Mouse (Mus musculus) cerebral cortex, adult 2 months (tissue): ENCODE measurements around the gene Trmt1.

Source experiments
- WGBS: fragments of 180-500 bp; shearing (Covaris S2); methylation state at CpG from one replicate; pipeline ENCODE4 v1.1.7; 2018; 5-methylcytosine and 5-hydroxymethylcytosine counted together

Gene Trmt1

DNA sequence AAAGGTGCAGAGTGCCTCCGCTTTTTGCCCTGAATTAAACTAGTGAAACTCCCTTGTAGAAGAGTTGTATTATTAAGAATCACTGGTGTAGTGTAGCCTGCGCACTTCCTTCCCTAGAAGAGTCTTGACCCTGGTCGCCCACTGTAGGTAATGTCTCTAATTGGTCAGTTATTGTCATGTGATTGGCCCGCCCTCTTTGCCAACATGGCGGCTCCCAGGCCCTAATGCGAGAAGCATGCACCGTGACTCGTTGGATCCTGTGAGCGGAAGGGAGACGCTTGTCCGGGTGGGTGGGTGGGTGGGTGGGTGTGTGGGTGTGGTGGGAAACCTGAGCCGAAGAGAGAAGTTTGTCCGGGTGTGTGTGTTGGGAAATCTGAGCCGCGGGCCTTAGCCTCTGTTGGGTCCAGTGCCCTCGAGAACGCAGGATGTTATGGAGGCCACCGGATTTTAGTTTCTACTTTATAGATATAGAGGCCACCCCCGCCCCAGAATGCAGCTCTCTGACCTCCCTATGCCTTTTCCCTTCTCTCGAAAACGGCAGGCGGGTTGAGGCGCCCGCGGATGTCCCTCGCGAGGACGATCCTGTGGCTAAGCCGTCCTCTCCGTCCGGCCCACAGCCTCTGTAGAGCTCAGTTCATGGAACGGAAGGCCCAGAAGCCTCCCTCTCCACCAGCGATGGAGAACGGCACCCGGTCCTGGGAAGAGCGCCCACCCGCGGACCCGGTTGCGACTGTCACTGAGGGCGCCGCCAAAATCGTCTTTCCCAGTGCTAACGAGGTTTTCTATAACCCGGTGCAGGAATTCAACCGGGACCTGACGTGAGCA is 3.2 kb downstream of the Trmt1 start:
- under 1% methylated on average over 47 of the region's 47 CpGs for WGBS

DNA sequence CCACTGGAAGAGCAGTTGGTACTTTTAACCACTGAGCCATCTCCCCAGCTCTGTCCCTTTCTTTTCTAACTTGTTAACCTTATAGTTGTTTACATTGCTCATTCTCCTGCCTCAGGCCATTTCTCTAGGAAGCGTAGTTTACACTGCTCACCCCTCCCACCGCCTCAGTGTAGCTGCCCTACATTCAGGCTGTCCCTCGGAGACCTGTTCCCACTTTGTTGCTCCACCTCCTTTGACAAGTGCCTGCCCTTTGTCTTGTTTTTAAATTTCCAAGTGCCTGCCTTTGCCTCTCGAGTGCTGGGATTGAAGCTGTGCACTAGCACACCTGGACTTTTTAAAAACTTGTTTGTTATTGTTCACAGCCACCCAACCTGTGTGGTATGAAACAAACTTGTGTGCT is 7.2 kb downstream of the Trmt1 start:
- WGBS: 70% methylated on average over 4 of the region's 4 CpGs

DNA sequence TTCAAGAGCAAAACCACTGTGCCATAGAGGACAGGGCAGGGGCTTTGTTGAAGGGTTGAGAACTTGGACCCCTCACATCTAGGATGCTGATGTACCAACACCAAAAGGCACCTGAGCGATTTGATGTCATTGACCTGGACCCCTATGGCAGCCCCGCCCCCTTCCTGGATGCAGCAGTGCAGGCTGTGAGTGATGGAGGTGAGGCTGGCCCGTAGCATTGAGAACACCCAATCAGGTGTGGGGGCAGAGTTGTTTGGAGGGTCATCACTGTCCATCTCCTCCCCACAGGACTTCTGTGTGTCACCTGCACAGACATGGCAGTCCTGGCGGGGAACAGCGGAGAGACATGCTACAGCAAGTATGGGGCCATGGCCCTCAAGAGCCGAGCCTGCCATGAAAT is 9.0 kb downstream of the Trmt1 start:
- 88% methylated on average over 6 of the region's 6 CpGs for WGBS

DNA sequence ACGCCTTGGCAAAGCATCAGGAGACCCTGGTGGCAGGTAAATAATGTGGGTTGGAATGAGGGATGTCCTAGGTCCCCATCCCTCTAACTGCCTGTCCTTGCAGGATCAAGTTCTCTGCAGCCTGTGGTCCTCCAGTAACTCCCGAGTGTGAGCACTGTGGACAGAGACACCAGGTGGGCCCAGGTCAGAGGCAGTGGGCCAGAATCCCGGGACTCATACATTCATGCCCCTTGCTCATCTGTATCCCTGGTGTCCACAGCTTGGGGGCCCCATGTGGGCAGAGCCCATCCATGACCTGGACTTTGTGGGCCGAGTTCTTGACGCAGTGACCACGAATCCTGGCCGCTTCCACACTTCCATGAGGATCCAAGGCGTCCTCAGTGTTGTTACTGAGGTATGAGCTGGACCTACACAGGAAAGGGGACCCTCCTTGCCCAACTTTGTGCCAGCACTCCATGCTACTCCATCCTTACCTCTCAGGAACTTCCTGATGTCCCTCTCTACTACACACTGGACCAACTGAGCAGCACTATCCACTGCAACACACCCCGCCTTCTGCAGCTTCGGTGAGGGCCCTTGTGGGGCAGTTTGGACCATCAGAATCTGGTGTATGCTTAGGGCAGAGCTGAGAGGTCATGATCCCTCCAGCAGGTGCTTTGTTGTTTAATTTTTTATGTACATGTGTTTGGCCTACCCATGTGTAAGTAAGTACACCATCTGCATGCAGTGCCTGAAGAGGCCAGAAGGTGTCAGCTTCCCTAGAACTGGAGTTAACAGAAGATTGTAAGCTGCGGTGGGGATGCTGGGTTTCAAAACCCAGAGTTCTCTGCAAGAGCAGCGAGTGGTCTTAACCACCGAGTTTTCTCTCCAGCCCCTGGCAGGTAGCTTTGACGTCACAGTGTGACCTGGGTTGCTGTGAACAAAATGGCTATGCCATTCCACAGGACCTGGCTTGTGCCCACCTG is 11.3 kb downstream of the Trmt1 start:
- WGBS: 79% methylated on average over 14 of the region's 14 CpGs

DNA sequence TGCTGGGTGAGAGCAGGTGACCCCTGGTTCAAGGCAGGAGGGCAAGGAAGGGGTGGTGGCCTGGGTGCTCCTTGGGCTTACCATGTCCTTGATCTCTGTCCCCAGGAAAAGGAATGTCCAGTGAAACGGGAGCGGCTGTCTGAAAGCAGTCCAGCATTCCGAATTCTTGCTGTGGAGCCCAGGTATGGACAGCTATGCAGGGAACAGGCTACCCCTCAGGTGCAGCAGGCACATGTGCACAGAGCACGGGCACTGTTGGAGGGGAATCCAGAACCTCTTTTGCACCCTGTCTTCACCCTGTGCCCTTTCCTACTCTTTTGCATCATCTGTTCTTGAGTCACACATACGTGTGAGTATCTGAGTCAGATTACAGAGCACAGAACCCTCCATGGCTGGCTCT is 12.2 kb downstream of the Trmt1 start:
- 85% methylated on average over 5 of the region's 5 CpGs for WGBS

DNA sequence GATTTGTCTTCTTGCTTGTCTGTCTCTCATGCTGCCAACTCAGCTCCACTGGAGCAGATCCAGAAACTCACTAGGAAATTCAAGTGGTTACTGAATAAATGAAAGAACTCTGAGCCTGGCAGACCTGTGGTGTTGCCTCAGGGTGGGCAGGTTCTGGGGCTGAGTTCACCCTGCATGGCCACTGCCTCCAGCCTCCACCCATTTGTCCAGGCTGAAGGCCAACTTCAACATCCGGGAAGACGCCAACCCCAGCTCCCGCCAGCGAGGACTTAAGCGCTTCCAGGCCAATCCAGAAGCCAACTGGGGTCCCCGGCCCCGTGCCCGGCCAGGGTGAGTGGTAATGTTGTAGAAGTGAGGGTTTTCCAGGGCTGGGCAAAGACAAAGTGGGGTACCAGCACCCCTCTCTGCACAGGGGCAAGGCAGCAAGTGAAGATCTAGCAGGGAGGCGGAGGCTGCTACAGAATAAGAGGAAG is 12.9 kb downstream of the Trmt1 start:
- WGBS: 38% methylated on average over 9 of the region's 9 CpGs

DNA sequence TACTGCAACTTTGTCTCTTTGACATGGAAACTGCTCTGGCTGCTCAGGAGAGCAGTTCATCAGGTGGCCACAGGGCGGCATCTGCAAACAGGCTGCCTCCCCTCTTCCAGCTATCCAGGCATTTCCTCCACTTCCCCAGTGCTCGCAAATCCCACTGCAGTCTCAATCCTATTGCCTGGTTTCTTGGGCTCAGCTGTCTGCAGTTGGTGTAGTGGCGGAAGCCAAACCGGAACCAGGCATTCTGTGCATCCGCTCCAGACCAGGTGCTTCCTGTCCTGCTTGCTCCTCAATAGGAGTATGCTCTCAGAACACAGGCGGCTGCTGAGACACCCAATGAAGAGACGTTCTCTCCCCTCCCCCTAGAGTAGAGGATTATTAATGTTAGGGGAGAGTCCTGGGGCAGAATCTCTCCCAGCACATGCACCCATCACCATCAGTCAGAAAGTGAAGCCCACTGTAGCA is 13.8 kb downstream of the Trmt1 start:
- WGBS: 23% methylated on average over 7 of the region's 7 CpGs

DNA sequence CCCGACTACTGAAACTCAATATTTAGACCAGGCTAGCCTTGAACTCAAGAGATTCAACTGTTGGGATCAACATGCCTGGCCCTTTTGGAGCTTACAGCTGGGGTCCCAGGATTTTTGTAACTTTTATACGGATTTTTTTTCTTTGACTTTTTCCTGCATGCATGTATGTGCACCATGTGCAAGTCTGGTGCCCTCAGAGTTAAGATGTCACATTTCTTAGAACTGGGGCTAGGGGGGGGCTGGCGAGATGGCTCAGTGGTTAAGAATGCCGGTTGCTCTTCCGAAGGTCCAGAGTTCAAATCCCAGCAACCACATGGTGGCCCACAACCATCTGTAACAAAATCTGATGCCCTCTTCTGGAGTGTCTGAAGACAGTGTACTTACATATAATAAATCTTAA is 14.4 kb downstream of the Trmt1 start:
- 60% methylated on average over 5 of the region's 5 CpGs for WGBS

DNA sequence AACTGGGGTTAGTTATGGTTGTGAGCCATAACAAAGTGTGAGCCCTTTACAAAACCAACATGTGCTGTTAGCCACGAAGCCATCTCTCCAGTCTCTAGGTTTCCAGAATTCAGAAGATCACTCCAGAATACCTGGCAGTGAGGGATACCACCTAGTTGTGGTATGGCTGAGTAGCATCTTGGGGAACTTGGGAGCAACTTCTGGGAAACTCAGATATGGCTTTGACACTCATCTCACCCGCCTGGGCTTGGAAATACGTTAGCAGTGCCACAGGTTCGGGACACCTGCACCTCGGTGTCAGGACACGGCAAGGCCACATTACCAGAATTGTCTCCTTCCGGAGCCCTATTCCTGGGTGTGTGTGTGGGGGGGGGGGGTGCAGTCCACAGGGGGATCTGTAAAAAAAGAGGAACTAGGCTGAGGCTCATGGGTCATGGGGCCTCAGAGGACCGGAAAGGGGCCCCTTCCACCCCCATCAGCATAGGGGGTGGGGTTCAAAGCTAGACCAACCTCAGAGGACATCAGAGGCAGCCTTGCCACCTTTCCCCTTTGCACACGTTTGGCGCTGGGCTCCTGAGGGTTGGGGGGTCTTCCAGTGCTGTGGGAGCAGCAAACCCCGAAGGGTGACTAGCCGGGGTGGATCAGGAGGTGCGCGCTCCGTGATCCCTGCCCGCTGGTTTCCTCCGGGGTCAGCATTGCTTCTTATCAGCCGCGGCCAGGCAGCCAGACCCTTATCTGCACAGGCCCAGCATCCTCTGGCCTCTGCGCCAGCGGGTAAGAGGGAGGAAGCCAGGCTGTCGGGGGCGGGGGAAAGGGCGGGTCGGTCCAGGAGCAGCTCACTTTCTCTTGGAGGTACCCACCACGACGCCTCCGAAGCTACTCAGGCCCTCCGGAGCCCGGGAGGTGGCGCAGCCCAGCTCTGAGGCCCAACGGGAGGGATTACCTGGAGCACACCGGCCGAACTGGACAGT is 15.1 kb downstream of the Trmt1 start, which contains the start of gene Lyl1:
Gene Lyl1 (plus strand): TSS at position 517 of the 971 bp plus-strand sequence.
- 29% methylated on average over 34 of the region's 34 CpGs for WGBS

DNA sequence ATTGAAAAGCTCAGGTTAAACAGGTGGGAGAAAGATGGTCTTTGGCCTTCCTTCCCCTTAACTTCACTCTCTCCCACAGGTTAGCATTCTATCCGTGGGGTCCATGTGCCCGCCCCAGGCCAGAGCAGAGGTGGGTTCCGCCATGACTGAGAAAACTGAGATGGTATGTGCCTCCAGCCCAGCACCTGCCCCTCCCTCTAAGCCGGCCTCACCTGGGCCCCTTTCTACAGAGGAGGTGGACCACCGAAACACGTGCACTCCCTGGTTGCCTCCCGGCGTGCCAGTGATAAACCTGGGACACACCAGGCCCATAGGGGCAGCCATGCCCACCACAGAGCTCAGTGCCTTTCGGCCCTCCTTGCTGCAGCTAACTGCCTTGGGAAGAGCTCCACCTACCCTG is 16.5 kb downstream of the Trmt1 start:
- 73% methylated on average over 9 of the region's 9 CpGs for WGBS

DNA sequence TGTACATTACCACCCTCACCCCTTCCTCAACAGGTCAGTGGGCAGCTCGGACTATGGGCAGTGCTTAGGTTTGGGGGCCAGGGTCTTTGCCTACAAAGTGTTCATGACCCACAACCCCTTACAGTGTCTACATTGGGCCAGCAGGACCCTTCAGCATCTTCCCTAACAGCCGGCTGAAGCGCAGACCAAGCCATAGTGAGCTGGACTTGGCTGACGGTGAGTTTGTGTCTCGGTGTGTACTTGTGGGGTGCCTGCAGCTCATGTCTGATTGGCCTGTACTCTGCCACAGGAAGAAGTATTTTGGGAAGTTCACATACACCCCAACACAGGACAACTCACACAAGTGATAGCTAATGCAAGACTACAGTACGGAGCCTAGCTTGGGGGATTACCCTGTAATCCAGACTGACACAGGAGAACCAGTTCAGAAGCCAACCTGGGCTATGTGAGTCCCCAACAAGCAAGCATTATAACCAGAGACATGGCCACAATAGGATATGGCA is 16.9 kb downstream of the Trmt1 start:
- 59% methylated on average over 6 of the region's 6 CpGs for WGBS

DNA sequence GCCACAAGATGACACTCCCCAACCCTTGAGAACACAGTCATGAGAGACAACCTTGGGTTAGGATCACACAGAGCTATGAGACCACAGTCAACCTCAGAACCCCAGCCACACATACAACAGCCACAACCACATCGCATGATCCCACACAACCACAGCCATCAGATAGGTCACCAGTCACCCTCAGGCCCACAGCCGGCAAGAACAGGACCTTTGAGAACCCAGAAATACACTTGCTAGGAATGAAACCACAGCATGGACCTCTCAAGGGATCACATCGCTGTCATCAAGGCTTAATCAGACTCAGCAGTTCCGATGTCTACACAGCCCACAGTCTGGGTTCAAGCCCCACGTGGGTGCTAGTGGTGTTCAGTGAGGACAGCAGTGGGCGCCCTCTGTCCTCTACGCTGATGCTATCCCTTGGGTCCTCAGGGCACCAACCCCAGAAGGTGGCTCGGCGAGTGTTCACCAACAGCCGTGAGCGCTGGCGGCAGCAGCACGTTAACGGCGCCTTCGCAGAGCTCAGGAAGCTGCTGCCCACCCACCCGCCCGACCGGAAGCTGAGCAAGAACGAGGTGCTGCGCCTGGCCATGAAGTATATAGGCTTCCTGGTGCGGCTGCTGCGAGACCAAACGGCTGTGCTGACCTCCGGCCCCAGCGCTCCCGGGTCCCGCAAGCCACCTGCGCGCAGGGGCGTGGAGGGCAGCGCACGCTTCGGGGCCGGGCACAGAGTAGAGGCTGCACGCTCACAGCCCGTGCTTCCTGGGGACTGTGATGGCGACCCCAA is 17.6 kb downstream of the Trmt1 start:
- 29% methylated on average over 38 of the region's 38 CpGs for WGBS

DNA sequence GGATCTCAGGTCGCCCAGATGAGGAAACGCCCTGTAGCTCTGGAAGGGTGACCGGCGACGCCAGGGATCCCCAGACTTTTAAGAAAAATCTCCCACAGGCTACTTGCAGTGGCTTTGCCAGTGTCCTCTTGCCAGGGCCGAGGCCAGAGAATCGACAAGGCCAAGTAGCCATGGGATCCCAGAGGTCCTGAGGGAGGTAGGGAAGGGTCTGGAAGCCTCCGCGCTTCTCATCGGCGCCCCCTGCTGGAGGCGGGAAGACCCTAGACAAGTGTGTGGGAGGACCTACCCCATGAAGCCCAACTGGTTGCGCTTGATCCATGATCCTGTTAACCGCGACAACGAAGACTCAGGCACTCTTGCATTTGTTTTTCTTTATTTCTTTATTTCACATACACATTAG is 18.2 kb downstream of the Trmt1 start:
- 18% methylated on average over 16 of the region's 16 CpGs for WGBS

DNA sequence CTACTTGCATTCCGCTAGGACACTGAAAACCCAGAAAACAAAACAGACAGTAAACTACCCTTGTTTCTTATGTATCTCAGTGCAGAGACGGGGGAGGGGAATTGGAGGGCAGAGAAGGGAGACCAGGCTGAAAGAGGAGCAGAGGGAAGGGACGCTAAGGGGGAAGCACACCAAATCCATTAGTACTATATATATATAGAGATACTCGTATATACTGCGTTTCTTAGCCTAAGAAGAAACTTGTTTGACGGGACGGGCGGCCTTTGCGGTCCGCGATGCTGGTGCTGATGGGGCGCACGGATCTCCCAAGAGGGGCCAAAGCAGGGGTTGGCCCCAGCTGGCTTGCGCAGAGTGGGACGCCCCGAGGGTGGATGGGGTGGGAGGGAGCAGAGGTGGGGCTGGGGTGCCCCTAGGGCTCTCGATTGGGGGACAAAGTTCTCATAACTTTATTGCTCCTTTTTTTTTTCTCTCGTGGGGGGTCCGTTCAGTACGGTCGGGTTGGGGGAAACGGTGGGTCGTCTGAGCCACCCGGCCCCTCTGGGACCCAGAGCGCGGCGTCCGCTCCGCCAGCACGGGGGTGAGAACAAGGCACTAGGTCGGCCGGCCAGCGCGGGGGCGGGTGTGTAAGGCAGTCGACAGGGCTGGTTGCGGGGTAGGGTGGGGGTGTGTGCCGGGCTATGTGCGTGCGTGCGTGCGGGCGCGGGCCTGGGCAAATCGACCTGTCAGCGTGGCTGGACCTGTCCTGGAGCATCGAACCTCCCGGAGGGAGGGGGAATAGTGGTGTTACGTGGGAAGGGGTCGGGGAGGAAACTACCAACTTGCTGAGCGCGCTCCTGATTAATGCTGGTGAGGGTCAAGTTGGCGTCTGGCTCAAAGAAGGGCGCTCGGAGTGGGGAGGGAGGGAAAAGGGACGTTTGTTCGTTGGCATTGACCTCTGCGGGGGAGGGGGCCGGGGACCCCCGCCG is 19.0 kb downstream of the Trmt1 start:
- 9% methylated on average over 61 of the region's 61 CpGs for WGBS

DNA sequence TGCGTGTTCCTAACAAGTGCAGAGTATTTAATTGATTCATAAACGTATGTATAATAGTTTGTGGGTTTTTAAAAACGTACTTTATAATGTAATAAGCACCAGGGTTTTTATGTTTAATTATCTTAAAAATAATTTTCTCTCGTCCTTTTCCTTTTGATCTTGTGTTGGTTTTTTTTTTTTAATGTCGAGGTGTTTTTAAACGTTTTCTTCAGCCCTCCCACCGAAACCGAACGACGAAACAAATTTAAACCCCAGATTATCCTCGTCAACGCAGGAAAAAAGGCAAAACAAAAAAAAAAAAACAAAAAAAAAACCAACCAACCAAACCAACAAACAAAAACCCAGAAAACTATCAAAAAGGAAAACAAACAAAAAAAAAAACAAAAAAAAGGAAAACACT is 19.9 kb downstream of the Trmt1 start:
- 27% methylated on average over 12 of the region's 12 CpGs for WGBS

DNA sequence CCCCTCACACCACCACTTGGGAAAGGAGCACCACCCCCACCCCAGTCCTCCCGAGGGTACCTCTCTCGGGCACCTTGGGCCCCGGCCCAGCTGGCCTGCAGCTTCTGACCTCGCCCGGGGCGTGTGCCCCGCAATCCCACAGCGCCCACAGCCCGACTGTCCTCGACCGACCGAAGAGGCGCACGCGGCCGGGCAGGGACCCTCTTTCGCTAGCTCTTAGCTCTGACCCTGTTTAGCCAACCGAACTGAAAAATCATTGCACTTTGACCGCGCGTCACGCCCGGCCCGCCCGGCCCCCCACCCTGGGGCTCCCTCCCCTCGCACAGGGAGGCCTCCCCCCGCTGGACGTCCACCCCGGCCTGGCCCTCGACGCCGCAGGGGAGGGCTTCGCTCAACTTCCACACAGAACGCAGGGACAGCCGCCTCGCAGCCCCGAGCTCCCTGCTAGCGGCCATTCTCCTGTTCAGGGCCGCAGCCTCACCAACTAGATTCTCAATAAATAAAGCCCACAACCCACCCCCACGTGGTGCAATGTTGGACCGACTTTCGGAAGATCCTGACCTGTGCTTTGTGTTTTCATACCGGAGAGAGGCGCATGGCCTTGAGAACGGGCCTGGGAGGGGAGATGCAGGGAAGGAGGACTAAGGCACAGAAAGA is 20.6 kb downstream of the Trmt1 start:
- WGBS: 29% methylated on average over 45 of the region's 45 CpGs

DNA sequence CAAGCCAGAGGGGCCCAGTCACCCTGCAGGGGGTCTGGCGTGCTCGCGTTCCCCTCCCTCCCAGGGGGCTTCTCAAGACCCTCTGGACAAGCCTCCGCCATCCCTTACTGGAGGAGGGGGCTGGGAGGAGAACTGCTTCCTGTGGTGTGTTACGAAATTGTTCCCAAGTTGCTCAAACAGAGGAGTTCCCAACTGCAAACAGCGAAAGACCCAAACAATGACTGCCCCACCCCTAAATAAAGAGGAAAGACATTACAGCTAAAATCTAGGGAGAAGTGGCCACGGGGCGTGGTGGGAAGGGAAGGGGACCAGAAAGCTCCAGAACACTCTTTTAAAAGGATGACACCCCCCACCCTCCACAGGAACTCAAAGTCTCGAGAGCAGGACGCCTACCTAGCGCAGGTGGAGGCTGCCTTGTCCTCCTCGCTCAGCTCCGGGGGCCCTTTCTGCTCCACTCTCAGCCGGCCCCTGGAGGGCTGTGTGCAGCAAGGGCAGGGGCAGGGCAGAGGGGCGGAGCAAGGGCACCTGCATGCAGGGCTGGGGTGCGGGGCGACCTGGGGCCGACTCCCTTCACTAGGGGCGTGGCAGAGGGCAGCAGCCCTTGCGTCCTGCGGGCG is 21.3 kb downstream of the Trmt1 start:
- WGBS: 32% methylated on average over 22 of the region's 22 CpGs

DNA sequence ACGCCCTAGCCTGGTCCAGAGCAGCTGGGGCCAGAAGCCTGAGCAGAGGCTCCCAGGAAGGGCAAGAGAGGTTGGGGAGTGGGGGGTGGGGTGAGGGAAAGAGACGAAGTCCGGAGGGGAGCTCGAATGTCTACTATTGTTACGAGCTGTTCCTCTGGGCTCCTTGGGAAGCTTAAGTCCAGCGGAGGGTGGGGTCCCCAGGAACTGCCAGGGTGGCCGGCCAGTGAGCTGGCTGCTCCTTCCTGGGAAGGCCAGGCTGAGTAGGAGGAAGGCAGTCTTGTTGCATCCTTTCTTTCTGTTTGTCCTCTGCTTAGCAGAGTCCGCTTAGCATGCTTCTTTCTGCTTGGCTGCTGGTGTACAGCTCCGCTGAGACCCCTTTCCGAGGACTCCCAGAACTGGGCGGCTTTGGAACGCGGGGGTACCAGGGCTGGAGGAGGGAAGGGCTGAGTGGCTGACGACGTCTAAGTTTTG is 22.0 kb downstream of the Trmt1 start:
- WGBS: 33% methylated on average over 15 of the region's 15 CpGs
